Mouse (Mus musculus) heart, postnatal 10 days (tissue): ENCODE data around the gene Olfr1161. TPM values are rescaled to one million over a fixed set of nuclear protein-coding genes. Genes with fewer than 3 reads are reported as not detected.
"Not testable (repeated sequence)": the region's sequence is repeated elsewhere in the genome, so short reads cannot be mapped to it uniquely, and the experiment has no call there.

Experiments
- DNase-seq, 2 experiments: peaks; one replicate each; pipeline ENCODE4 v3.0.0; 2021
- intact Hi-C: fragments of 180-260 bp; cut with DNase I; formaldehyde crosslinking; loops from one replicate; pipeline ENCODE4 v1.15.1; 2025
- total RNA-seq, 2 experiments: library from RNA; stranded (reverse); gene quantifications; 2 replicates each; pipeline ENCODE4 v1.2.3; 2021

Olfr1161 gene
- not detected for total RNA-seq

DNA sequence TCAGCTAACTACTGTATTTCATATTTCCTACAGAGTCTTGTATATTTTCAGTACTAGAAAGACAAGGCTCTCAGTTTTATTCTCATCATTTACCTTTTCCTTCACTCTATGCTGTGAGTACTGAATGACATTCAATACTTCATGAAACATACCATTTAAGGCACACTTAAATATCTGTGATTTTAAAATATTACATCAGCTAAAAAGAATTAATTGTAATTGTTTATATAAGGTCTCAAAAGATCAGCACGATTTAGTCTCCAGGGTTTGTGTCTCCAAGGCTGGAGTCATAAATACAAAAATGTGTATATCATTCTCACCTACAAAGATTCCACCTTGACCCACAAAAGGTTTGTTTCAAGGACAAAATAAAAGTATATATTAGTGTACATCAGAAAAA, at the start of gene Olfr1161:
Gene Olfr1161, plus strand, starts transcription at position 301 of the 400 bp plus-strand sequence.
- intact Hi-C loops = not testable (repeated sequence)

DNA sequence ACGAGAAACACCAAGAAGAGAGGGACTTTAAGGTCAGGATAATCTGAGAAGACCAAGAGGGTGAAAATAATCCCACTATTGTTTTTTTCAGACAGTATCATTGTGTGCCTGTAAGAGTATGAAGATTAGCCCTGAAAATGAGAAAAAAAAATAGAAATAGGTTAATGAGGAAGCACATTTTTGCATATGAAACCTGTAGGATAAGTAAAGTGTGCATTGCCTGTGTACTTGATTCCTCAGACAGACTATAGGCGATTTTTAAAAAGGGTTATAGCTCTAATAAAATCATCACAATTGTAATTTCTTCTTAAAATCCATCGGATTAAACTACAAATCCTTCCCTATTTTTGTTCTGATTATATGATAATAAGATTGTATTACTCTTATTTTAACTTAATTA, 48.0 kb upstream of the Olfr1161 start, which contains the start of gene Olfr74:
Gene Olfr74, minus strand, starts transcription at position 101 of the 400 bp plus-strand sequence.
- no peak for DNase-seq
- intact Hi-C loops = no loop called here

More for the DNA sequence above, at the start of gene Olfr1161:
- not testable (repeated sequence) for DNase-seq

GRCm38 (mm10) chr2:87989813-87990212, 32.8 kb upstream of the Olfr1161 start, which contains the start of gene Olfr1158:
TSS of gene Olfr1158 (plus strand) at chr2:87990113.
- no peak for DNase-seq
- intact Hi-C loops = no loop called here

DNA sequence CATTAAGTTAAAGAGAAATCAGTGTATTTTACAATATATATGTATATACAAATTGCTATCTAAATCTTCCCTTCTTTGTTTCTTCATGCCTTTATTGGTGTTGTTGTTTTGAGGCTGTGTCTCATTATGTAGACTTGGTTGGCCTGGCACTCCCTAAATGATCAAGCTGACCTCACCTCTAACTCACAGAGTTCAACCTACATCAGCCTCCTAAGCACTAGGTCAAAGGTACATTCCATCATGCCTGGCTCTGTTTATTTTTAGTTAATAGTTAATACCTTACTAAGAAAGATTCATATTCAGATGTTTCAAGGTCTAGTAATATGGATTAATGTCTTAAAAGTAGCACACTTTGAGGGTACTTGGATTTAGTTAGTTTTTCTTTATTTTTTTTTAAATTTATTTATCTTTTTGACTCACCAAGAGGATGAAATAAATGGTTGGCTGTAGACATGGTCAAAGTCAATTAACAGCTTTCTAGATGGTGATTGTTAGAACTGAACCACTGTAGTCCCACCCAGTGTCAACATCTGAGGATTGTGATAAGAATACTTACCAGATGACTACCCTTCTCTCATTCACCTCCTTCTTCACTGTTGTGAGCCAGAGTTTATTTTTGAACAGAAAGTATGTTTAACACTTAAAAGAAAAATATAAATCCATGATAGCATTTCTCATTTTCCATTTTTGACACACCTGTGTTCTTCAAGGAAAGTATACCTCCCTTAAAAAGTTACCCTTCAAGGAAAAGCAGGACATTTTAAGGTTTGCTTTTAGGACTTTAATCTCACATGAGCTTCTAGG, 14.9 kb upstream of the Olfr1161 start, which contains the start of gene Olfr1160:
Gene Olfr1160, minus strand, starts transcription at position 754 of the 804 bp plus-strand sequence.
- intact Hi-C loops = no loop called here
- no peak for DNase-seq

DNA sequence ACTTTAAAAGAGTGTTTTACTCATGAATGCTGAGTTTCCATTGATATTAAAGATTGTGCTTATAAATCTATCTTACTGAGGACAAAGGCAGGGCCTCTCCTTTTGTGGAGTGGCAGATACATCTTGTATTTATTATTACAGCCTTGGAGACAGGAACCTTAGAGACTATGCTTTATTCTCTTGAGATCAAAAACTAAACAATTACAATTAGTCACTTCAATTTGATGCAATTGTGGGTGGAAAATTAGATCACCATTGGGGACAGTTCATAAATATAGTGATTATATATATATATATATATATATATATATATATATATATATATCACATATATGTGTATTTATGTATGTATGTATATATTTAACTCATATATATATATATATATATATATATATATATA, 15.0 kb downstream of the Olfr1161 start, which contains the start of gene Olfr73:
Gene Olfr73, minus strand, starts transcription at position 101 of the 400 bp plus-strand sequence.
- no peak for DNase-seq
- intact Hi-C loops = no loop called here

DNA sequence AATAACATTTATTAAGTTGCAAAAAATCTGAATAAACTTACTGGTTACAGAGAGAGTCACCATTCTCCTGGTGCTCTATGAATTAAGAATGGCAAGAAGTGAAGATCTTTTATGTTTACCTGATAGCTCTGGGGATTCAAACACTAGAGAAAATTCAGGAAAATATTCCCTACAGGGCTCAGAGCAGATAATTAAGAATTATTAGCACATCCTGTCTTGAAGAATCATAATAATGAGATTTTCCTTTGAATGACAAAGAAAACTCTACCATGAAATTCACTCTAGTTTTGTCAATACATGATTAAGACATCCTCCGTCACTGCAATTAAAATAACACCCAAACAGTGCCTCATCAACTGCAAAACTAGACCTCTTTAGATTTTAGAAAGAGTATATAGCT, 28.5 kb downstream of the Olfr1161 start, which contains the start of gene Olfr1162:
Gene Olfr1162, minus strand, starts transcription at position 101 of the 400 bp plus-strand sequence.
- DNase-seq = no peak
- intact Hi-C loops = no loop called here

- no peak for DNase-seq
- intact Hi-C loops = no loop called here
Measured at GRCm38 (mm10) chr2:88063587-88063986, 41.0 kb downstream of the Olfr1161 start.

DNA sequence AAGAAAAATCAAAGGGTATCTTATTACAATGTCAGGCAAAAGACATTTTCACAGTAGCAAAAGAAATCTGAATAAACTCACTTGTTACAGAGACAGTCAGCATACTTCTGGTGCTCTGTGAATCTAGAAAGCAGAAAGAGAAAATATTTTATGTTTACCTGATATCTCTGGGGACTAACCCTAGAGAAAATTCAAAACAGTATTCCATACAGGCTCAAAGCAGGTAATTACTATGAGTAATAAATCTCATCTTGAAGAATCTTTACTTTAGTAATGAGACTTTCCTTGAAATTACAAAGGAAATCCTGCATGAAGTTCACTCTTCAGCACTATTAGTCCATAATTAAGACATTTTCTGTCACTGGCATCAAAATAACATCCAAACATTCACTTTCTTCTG, 49.2 kb downstream of the Olfr1161 start, which contains the start of gene Olfr1163:
Gene Olfr1163, minus strand, starts transcription at position 101 of the 400 bp plus-strand sequence.
- no peak for DNase-seq
- intact Hi-C loops = no loop called here

Other genes with a start within 250 kb of the Olfr1161 start
- gene Olfr152, start 243.3 kb upstream of the Olfr1161 start, total RNA-seq = not detected
- gene Olfr1143, start 222.2 kb upstream of the Olfr1161 start, total RNA-seq = not detected
- gene Olfr1145, start 213.0 kb upstream of the Olfr1161 start, total RNA-seq = not detected
- not detected for gene Olfr1148, start 192.2 kb upstream of the Olfr1161 start, total RNA-seq
- not detected for gene Olfr1150-ps1, start 178.8 kb upstream of the Olfr1161 start, total RNA-seq
- not detected for gene Olfr1151, start 166.9 kb upstream of the Olfr1161 start, total RNA-seq
- gene Olfr1152, start 156.3 kb upstream of the Olfr1161 start, total RNA-seq = not detected
- gene Olfr1153, start 127.8 kb upstream of the Olfr1161 start, total RNA-seq = not detected
- not detected for gene Olfr1154, start 117.6 kb upstream of the Olfr1161 start, total RNA-seq
- not detected for gene Olfr1155, start 77.6 kb upstream of the Olfr1161 start, total RNA-seq
- not detected for gene Olfr1156, start 69.7 kb upstream of the Olfr1161 start, total RNA-seq
- not detected for gene Olfr1157, start 54.5 kb upstream of the Olfr1161 start, total RNA-seq
- not detected for gene Olfr74, start 48.1 kb upstream of the Olfr1161 start, total RNA-seq
- not detected for gene Olfr1158, start 32.7 kb upstream of the Olfr1161 start, total RNA-seq
- gene Olfr1160, start 14.5 kb upstream of the Olfr1161 start, total RNA-seq = not detected
- not detected for gene Olfr73, start 14.9 kb downstream of the Olfr1161 start, total RNA-seq
- gene Olfr1162, start 28.4 kb downstream of the Olfr1161 start, total RNA-seq = not detected
- not detected for gene Olfr1163, start 49.1 kb downstream of the Olfr1161 start, total RNA-seq
- not detected for gene Olfr1164, start 71.2 kb downstream of the Olfr1161 start, total RNA-seq
- gene Olfr1166, start 105.5 kb downstream of the Olfr1161 start, total RNA-seq = not detected
- gene Olfr1167, start 132.4 kb downstream of the Olfr1161 start, total RNA-seq = not detected
- gene Olfr1168, start 159.1 kb downstream of the Olfr1161 start, total RNA-seq = not detected
- gene Olfr1170, start 205.6 kb downstream of the Olfr1161 start, total RNA-seq = not detected